Mouse (Mus musculus): Measurements from ENCODE around the gene Lpp.

Lpp gene

GRCm38 (mm10) chr16:24435115-24435553 lies 41.8 kb downstream of the Lpp start:
- peak; percentile 71 for DNase-seq (ENCODE audit: low read depth)

- no peak for DNase-seq (ENCODE audit: low read depth)
These were observed 45.1 kb downstream of the Lpp start for GRCm38 (mm10) chr16:24438438-24438837.

DNA sequence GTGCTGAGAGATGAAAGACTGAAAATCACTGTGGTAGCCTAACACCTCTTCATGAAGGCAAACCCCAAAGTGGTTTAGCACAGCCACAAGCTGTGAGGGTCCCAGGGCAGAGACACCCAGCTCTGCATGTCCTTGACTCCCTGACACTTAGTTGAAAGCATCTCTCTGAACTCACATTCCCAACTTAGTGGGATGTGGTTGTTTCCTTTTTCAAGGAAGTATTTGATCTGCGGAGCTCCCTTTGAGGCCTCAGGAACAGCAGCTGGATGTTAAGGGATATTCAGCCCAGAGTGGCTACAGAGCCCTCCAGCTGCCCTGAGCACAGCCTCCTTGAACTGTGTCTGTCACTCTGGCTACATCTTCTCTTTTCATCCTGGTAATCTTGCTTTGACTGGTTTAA lies 48.0 kb downstream of the Lpp start:
- no peak for DNase-seq (ENCODE audit: low read depth)

DNA sequence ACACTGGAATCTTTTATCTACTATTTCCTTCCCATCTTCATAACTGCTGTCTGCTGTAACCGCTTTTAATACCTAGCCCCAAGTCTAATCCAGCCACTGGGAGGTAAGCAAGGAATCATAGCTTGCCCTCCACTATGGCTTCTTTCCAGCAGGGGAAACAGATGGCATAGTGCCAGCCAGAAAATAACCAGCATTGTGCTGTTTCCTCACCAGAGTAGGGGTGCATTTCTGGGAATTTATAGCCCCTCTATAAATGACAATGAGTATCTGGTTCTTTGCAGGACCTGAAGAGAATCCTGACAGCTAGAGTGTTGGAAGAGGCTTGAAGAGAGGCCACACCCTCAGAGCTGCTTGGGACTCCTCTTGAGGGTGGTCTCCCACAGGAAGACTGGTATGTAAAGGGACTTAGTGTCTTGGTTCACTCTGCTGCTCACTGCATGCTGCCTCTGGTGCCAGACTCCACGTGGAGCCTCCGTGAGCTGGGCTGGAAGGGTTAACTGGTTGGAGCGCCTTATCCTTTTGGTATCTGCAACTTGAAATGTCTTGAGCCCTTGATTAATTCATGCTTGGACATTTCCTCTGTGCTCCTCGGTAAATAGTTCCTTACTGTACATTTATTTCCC lies 49.3 kb downstream of the Lpp start:
- no peak for DNase-seq (ENCODE audit: low read depth)

DNA sequence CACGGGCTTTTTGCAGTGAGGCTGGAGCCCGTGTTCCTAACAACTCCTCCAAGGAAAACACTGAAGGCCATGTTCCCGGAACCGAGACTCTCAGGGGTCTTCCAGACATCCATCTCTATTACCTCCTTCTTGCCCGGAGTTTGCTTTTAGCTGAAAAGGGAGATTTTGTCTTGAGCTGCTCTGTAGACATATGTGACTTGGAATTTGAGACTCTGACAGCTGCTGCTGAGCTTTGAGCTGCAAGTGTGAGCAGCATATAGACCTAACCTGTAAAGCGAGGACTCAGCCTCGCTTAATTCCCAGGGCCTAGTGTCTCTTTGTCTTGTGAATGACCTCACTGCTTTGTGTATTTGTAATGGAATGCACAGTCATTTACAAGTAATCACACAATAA lies 49.8 kb downstream of the Lpp start:
- no peak for DNase-seq (ENCODE audit: low read depth)

GRCm38 (mm10) chr16:24443555-24443954 lies 50.2 kb downstream of the Lpp start:
- DNase-seq (ENCODE audit: low read depth), result no peak

DNA sequence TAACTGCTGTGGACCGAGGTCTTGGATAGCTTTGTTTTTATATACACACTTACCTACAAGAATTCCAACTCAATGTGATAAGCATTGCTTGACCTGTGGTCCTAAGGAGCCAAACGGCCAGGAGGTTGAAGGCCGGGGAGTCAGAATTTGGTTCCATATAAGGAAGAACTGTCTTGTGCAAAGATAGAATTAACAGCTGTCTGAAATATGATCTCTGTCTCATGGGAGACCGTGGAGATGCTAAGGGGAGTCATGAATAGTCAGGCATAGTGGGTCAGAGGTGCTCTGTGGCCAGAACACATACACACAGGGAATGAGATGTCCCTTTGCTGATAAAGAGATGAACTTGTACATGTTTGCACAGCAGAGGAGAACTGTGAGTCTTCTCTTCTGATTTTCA lies 51.5 kb downstream of the Lpp start:
- peak; percentile 34 for DNase-seq (ENCODE audit: low read depth)

- DNase-seq (ENCODE audit: low read depth), result no peak
These were observed 52.2 kb downstream of the Lpp start for GRCm38 (mm10) chr16:24445473-24445872.

DNA sequence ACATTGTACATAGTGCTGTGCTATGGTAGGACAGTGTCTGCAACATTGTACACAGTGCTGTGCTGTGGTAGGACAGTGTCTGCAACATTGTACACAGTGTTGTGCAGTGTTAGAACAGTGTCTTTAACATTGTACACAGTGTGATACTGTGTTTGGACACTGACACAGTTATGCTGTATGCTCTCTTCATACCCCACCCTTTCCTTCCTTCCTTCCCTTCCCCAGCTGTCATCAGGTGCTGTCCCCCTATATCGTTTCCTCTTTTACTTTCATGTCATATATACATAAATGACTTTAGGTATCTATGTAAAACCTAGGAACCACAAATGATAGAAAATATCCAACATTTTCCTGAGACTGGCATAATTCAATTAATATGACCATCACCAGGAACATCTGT lies 53.1 kb downstream of the Lpp start:
- DNase-seq (ENCODE audit: low read depth), result no peak

GRCm38 (mm10) chr16:24447666-24448492 lies 54.6 kb downstream of the Lpp start:
- DNase-seq (ENCODE audit: low read depth), result peak; percentile 78

DNA sequence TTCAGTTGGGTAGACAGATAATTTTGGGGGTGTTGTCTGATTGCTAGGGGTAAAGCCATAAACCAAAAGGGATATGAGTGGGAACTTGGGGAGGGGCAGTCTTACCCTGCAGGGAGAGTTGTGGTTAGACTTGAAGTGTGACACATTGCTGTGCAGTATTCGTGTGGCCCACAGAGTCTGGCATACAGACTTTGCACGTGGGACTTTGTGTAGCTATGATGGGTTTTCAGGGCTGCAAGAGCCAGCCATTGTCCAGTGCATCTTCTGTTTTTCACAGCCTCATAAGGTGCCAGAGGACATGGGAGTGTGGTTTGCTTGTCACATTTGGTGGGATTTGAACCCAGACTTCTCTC lies 55.2 kb downstream of the Lpp start:
- DNase-seq (ENCODE audit: low read depth), result no peak

DNA sequence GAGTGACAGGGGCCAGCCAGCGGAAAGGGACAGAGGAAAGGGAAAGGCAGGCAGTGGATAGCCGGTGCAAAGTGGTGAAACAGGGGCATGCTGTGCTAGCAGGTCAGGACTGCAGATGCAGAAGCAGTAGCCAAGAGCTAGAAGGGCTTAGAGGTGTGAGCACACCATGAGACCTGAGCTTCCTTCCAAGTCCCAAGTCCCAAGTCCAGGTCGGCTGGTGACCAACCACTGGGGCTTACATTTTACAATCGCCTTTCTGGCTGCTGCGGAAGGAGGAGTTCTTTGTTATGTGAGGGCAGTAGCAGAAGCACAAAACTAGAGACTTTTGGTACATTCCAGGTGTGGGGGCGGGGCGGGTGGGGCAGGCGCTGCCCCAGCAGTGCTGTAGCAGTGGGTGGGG lies 56.5 kb downstream of the Lpp start:
- no peak for DNase-seq (ENCODE audit: low read depth)

GRCm38 (mm10) chr16:24450256-24450655 lies 56.9 kb downstream of the Lpp start:
- DNase-seq (ENCODE audit: low read depth), result no peak

DNA sequence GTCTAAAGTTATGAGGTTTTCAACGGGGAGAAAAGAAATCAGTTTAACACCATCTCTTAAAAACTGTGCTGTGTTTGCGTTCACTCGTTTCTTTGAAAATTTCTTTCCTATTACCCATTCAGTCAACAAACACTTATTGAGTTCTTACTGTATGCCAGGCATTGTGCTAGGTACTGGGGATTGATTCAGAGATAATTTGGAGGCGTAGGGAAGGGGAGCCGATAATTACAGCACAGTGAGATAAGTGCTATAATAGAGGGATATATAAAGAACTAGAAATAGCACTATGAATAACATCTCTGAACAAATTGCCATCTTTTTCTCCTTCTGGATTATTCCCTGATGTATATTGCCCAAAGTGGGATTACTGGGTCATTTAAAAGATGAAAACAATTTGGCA lies 57.8 kb downstream of the Lpp start:
- DNase-seq (ENCODE audit: low read depth), result no peak

GRCm38 (mm10) chr16:24453536-24453935 lies 60.2 kb downstream of the Lpp start:
- no peak for DNase-seq (ENCODE audit: low read depth)

DNA sequence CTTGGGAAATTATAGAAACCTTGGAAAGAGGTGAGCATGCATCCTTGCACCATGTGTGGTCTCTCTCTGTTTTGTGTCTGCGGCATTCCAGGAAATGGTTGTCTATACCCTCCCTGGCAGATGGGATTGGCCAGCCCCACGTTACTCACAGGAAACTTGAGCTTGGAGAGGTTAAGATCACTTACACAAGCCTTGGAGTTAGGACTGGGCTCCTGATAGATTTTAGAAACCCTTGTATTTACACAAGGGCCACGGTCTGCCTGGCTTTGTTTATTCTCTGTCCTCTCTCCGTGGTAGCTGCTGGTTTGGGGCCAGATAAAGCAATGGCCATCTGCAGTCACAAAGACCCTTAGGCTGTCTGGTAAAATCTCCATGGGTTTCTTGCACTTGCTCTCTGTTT lies 61.2 kb downstream of the Lpp start:
- DNase-seq (ENCODE audit: low read depth), result no peak

DNA sequence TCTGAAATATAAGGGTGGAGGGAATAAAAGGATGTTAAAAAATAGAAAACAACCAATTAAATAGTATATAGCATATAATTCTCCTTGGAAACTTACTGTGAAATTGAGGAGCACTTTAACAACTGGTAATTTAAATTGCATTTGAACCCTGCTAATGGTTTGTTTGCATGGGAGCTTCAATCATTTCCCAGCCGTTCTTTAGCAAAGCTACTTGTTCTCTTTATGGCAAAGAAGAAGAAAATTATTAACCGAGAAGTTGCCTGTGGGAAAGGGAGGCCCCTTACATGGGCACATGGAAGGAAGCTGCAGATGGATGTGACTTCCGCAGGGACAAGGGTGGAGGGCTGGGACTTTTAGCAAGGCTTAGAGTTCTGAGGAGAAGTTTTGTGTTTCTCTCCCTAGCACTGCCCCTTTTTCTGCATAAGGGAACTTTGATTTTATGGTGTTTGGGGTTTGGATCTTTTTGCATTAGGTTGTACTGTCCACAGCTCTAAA lies 62.1 kb downstream of the Lpp start:
- DNase-seq (ENCODE audit: low read depth), result no peak

DNA sequence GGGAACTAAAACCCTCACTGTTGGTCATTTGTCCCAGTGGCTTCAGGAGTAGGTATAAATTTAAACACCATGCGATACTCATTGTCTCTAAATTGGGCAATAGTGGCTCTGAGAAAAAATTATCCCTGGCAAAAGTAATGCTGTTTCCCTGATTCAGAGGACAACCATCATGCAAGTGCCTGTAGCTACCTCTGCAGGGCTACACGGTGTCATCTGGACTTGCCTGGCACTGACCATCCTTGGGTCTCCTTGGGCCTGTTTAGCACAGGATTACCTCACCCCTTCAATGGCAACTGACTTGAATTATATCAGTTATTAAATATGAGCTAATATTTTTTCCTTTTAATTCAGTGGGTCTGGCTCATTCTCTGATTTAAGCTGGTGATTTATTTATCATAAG lies 70.5 kb downstream of the Lpp start:
- DNase-seq (ENCODE audit: low read depth), result no peak

DNA sequence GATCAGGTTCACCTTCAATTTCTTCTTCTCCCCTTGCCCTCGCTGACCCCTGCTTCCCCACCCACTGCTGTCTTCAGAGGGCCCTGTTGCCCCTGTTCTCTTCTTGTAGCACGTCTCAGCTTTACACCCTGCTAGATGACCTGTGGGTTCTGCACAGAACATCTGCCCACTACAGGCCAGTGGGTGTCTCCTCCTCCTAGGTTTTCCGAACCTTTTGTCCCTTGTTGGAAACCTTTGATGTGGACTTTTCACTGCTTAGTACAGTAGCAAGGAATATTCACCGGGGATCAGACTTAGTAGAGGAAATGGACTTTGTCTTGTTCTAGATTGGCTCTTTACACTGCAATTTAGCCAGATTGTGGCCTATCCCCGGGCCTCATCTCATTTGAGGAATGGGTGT lies 71.1 kb downstream of the Lpp start:
- no peak for DNase-seq (ENCODE audit: low read depth)

DNA sequence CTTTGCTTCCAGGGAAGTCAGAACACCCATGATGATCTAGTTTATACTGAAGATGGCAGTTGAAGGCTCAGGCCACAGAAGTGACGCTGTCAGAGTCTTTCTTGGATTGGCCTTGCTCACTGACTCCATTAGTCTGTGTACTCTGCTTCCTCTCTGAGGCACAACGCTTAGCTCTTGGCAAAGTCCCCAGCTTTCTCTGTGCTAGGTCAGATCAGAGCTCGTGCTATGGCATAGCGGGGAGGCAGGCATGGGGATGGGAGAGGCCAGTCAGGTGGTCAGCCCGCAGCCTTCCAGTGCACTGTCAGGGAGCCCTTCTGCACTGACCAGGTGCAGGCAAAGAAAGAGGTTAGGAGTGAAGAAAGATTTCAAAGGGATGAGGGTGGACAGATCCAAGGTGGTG lies 72.3 kb downstream of the Lpp start:
- DNase-seq (ENCODE audit: low read depth), result no peak

GRCm38 (mm10) chr16:24467544-24468290 lies 74.4 kb downstream of the Lpp start:
- no peak for DNase-seq (ENCODE audit: low read depth)

DNA sequence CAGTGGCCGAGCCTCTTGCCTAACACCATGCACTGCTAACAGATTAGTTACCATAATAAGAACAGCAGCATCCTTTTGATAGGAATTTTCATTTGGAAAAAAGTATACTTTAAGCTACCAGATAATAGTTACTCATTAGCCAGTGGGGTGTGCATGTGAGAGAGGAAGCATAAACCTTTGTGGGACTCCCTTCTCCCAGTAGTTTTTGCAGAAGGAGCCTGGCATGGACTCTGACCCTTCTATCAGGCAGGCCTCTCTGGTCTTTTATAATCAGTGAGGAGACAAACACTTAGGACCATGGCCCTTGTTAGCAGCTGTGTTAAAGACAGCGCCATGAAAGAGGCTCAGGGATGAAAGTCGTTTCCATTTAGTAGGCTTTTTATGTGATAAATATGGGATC lies 76.0 kb downstream of the Lpp start:
- no peak for DNase-seq (ENCODE audit: low read depth)

- DNase-seq (ENCODE audit: low read depth), result no peak
These were observed 77.3 kb downstream of the Lpp start for GRCm38 (mm10) chr16:24470601-24471000.

Data from NIH3T3 (cell line).